Mouse (Mus musculus): ENCODE measurements around the gene Olfr1512. TPM values are rescaled to one million over a fixed set of nuclear protein-coding genes. Genes with fewer than 3 reads are reported as not detected.

Gene Olfr1512
- polyA plus RNA-seq, 1 experiment, result not detected

GRCm38 (mm10) chr14:52338751-52339511, 40.0 kb downstream of the Olfr1512 start:
- Histone ChIP-seq H3K27ac (ENCODE audit: insufficient read depth, low read depth, low read length) (peak overlapping the region; percentile 82; the same call in 1 of the 2 replicates), H3K4me3 (ENCODE audit: insufficient read depth, low read depth, low read length) (peak overlapping the region; percentile 46), H3K4me1 (ENCODE audit: control insufficient read depth, insufficient read depth, low read length) (0 out of 2 replicates have a peak, but pooled peaks cover 8% of the 10 kb centered on the region)
- TF ChIP-seq POLR2A (IDR thresholded peaks at IDR 0.05; ENCODE audit: insufficient read depth, low read depth, low read length) (no peak), CTCF (IDR thresholded peaks at IDR 0.05; ENCODE audit: insufficient read depth, low read depth, low read length) (no peak)
- 7% methylated on average over 21 of the region's 21 CpGs for WGBS

DNA sequence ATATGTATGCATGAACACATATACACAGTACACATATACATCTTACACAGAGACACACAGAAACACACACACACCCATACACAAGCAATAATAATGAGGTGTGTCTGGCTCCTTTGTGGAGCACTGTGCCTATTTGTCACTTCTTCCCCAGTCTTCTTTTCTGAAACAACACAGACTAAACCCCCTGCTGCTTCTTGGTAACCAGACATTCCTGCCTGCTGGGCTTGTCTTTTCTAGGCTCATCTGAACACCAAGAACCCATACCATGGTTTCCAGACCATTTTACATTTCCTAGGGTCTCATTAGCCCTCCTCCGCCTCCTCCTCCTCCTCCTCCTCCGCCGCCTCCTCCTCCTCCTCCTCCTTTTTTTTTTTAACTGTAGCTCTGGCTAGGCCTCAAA, 46.8 kb downstream of the Olfr1512 start:
- TF ChIP-seq POLR2A (IDR thresholded peaks at IDR 0.05; ENCODE audit: insufficient read depth, low read depth, low read length), result no peak
- no peak for TF ChIP-seq CTCF (IDR thresholded peaks at IDR 0.05; ENCODE audit: insufficient read depth, low read depth, low read length)
- peaks cover 8% of the 10 kb centered on the region for H3K4me1 ChIP-seq (ENCODE audit: control insufficient read depth, insufficient read depth, low read length)
- no peak overlapping the region for H3K4me3 ChIP-seq (ENCODE audit: insufficient read depth, low read depth, low read length)
- H3K27ac ChIP-seq (ENCODE audit: insufficient read depth, low read depth, low read length), result no peak overlapping the region
- 67% methylated on average over 1 of the region's 3 CpGs for WGBS

GRCm38 (mm10) chr14:52331069-52331750, 47.8 kb downstream of the Olfr1512 start:
- peaks cover 8% of the 10 kb centered on the region for H3K4me1 ChIP-seq (ENCODE audit: control insufficient read depth, insufficient read depth, low read length)
- no peak overlapping the region for H3K27ac ChIP-seq (ENCODE audit: insufficient read depth, low read depth, low read length)
- no peak overlapping the region for H3K4me3 ChIP-seq (ENCODE audit: insufficient read depth, low read depth, low read length)
- TF ChIP-seq CTCF (IDR thresholded peaks at IDR 0.05; ENCODE audit: insufficient read depth, low read depth, low read length) (no peak), POLR2A (IDR thresholded peaks at IDR 0.05; ENCODE audit: insufficient read depth, low read depth, low read length) (no peak)
- 29% methylated on average over 4 of the region's 4 CpGs for WGBS

DNA sequence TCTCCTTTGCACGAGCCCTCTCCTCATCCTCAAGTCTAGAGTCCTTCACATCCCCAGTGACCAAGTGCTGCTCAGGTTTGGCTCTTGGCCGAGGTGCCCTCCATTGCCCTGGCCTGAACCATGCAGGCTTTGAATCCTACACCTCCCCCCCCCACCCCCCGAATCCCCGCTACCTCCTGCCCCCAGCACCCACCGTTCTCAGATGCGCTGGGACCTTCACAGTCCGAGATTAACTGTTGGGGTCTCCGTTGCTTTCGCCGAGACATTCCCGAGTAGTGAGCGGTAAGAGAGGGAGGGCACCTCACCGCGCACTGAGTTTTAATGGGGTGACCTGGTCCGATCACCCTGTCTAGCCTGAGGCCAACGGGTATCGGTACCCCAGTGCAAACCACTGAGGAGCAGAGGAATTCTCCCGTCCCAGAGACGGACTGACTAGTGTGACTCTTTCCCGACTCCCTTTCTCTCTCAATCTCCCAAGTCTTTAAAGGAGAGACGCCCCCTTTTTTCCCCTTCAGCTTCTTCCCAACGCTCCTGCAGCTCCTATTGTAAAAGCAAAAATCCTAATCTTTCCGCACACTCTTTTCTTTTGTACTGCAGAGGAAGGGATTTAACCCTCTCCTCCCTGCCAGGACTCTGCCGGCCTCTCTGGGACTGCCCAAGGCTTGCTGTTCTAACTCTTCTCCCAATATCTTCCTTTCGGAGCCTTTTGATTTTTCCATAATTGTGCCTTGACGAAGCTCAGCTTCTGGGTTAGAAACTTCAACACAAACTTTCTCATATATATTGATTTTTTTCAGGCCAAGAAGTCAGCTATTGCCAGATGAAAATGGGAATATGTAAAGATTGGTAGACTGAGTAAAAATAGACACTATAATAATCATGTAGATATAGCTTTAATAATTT, 50.8 kb downstream of the Olfr1512 start, which contains the start of gene Sall2:
Gene Sall2 (minus strand): TSS at position 853 of the 903 bp plus-strand sequence.
- peak within 1 kb of the TSS; percentile 52 for H3K4me3 ChIP-seq (ENCODE audit: insufficient read depth, low read depth, low read length)
- H3K27ac ChIP-seq (ENCODE audit: insufficient read depth, low read depth, low read length), result 0 out of 2 replicates have a peak within 1 kb of the TSS, but pooled peaks have one; percentile 24
- WGBS, result 4% methylated on average over 26 of the region's 26 CpGs
- H3K4me1 ChIP-seq (ENCODE audit: control insufficient read depth, insufficient read depth, low read length), result peaks cover 8% of the 10 kb centered on the region
- no peak for TF ChIP-seq POLR2A (IDR thresholded peaks at IDR 0.05; ENCODE audit: insufficient read depth, low read depth, low read length)
- TF ChIP-seq CTCF (IDR thresholded peaks at IDR 0.05; ENCODE audit: insufficient read depth, low read depth, low read length), result no peak

DNA sequence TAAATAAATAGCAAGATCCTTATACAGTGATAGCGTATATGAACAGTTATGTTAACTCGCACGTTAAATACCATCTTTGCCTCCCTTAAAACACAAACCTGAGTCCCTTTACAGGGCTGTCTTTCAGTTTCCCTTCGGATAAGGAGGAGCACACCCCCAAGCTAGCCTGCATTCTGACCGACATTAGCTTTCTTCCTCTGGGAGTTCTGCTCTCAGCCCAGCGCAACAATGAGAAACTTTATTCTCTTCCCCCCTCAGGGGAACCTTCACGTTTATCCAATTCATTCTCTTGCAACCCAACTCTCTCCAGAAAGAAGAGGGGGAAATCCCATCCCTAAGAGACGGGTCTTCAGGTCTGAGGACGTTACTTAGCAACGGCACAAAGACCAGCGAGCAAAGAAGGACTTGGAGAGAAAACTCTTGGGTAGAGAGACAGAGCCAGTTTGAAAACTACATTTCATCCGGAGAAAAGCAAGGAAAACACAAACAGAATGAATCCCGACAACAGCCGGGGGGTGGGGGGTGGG, 51.5 kb downstream of the Olfr1512 start:
- H3K4me3 ChIP-seq (ENCODE audit: insufficient read depth, low read depth, low read length), result peak overlapping the region; percentile 52; the same call in 1 of the 2 replicates
- 0 out of 2 replicates have a peak overlapping the region, but pooled peaks have one; percentile 24 for H3K27ac ChIP-seq (ENCODE audit: insufficient read depth, low read depth, low read length)

GRCm38 (mm10) chr14:52325890-52326289, 53.1 kb downstream of the Olfr1512 start:
- H3K4me1 ChIP-seq (ENCODE audit: control insufficient read depth, insufficient read depth, low read length), result peaks cover 8% of the 10 kb centered on the region
- H3K4me3 ChIP-seq (ENCODE audit: insufficient read depth, low read depth, low read length), result no peak overlapping the region
- 18% methylated on average over 4 of the region's 4 CpGs for WGBS
- no peak overlapping the region for H3K27ac ChIP-seq (ENCODE audit: insufficient read depth, low read depth, low read length)
- TF ChIP-seq POLR2A (IDR thresholded peaks at IDR 0.05; ENCODE audit: insufficient read depth, low read depth, low read length) (no peak), CTCF (IDR thresholded peaks at IDR 0.05; ENCODE audit: insufficient read depth, low read depth, low read length) (peak; percentile 23; the same call in 1 of the 2 replicates)

More for the DNA sequence above, 51.5 kb downstream of the Olfr1512 start:
- TF ChIP-seq POLR2A (IDR thresholded peaks at IDR 0.05; ENCODE audit: insufficient read depth, low read depth, low read length) (no peak), CTCF (IDR thresholded peaks at IDR 0.05; ENCODE audit: insufficient read depth, low read depth, low read length) (no peak)
- WGBS, result 3% methylated on average over 14 of the region's 14 CpGs
- peaks cover 8% of the 10 kb centered on the region for H3K4me1 ChIP-seq (ENCODE audit: control insufficient read depth, insufficient read depth, low read length)

Other genes starting within 250 kb of the Olfr1512 start
- gene Supt16, start 181.8 kb downstream of the Olfr1512 start, polyA plus RNA-seq (2012; ENCODE audit: insufficient read depth, insufficient read length, low replicate concordance, missing spikeins), result not detected in 2 replicates
- gene Chd8, start 121.4 kb downstream of the Olfr1512 start, polyA plus RNA-seq (2012; ENCODE audit: insufficient read depth, insufficient read length, low replicate concordance, missing spikeins), result 792 TPM in 1 of 2 replicates, not detected in the other
- gene Tox4, start 100.0 kb downstream of the Olfr1512 start, polyA plus RNA-seq (2012; ENCODE audit: insufficient read depth, insufficient read length, low replicate concordance, missing spikeins), result not detected in 2 replicates
- gene Rab2b, start 99.6 kb downstream of the Olfr1512 start, polyA plus RNA-seq (2012; ENCODE audit: insufficient read depth, insufficient read length, low replicate concordance, missing spikeins), result 394 TPM in 1 of 2 replicates, not detected in the other
- gene Mettl3, start 74.0 kb downstream of the Olfr1512 start, polyA plus RNA-seq (2012; ENCODE audit: insufficient read depth, insufficient read length, low replicate concordance, missing spikeins), result not detected in 2 replicates
- not detected in 2 replicates for gene Sall2, start 50.4 kb downstream of the Olfr1512 start, polyA plus RNA-seq (2012; ENCODE audit: insufficient read depth, insufficient read length, low replicate concordance, missing spikeins)
- gene Olfr1513, start 22.8 kb downstream of the Olfr1512 start, polyA plus RNA-seq (2012; ENCODE audit: insufficient read depth, insufficient read length, low replicate concordance, missing spikeins), result not detected in 2 replicates
- gene Olfr1511, start 18.2 kb upstream of the Olfr1512 start, polyA plus RNA-seq (2012; ENCODE audit: insufficient read depth, insufficient read length, low replicate concordance, missing spikeins), result not detected in 2 replicates
- not detected in 2 replicates for gene Olfr1510, start 35.2 kb upstream of the Olfr1512 start, polyA plus RNA-seq (2012; ENCODE audit: insufficient read depth, insufficient read length, low replicate concordance, missing spikeins)
- not detected in 2 replicates for gene Olfr1509, start 63.8 kb upstream of the Olfr1512 start, polyA plus RNA-seq (2012; ENCODE audit: insufficient read depth, insufficient read length, low replicate concordance, missing spikeins)
- not detected in 2 replicates for gene Olfr1508, start 88.3 kb upstream of the Olfr1512 start, polyA plus RNA-seq (2012; ENCODE audit: insufficient read depth, insufficient read length, low replicate concordance, missing spikeins)
- gene Olfr1507, start 116.6 kb upstream of the Olfr1512 start, polyA plus RNA-seq (2012; ENCODE audit: insufficient read depth, insufficient read length, low replicate concordance, missing spikeins), result not detected in 2 replicates